Mouse (Mus musculus): ENCODE results near the gene Mms19.

Gene Mms19

GRCm38 (mm10) chr19:41980819-41981594 is at the start of gene Mms19:
Gene Mms19, minus strand, starts transcription at chr19:41981157.
- peak; percentile 98 to 99 for DNase-seq (ENCODE audit: low spot score in 2 of 2)

- peak; percentile 70 to 87 for DNase-seq (ENCODE audit: low spot score in 2 of 2)
Observed at GRCm38 (mm10) chr19:42026158-42026557, 45.2 kb upstream of the Mms19 start.

DNA sequence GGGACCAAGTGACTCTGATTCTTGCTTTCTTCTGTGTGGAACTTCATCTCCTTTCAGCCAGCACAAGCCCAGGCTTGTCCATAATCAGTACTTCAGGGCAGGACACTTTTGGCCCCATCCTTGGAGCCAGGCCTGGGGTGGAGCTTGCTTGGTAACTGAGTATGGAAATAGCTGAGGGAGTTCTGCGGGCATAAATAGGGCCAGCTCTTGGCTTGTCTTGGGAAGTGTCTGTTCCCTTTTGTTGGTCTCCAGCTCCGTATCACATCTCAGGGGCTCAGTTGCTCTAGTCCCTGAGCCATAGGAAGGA is 41.5 kb upstream of the Mms19 start:
- no peak for DNase-seq (ENCODE audit: low spot score in 2 of 2)

DNA sequence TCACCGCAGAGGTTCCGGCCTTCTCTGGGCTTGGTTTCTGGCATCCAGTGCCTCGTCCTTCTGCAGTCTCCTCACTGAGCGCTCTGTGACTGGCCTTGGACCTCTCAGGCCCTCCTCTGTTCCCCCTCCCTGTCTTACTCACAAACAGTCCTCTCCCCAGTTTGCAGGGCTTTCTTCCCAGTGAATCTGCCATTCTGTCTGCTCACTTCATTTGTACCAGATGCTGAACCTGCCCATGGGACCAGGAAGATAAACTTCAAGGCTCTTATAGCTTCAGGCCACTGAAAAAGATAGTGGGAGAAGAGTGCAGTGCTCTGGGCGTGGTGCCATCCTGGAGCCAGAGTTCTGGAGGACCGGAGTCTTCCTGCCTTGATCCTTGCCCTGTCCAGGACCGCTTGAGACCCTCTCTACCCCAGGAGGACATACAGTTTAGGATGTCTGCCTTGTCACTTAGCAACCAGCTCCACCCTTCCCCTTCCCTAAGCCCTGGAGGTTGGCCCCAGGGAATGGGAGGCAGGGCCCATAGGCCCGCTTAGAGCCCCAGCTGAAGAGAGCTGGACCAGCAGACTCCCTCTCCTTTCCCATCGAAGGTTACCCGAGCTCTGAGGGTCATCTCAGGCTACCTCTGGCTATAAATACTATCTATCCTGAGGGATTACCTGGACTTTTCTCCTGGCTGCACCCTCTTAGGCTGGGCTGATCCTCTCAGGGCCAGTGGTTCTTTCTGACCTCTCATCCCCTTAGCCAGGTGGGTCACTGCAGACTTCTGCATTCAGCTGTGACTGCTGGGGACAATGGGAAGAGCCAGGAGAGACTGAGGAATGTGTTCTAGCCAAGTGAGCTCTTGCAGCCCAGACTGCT is 41.0 kb upstream of the Mms19 start:
- no peak for DNase-seq (ENCODE audit: low spot score in 2 of 2)

GRCm38 (mm10) chr19:42019011-42019522 is 38.1 kb upstream of the Mms19 start:
- no peak for DNase-seq (ENCODE audit: low spot score in 2 of 2)

GRCm38 (mm10) chr19:42017399-42018247 is 36.7 kb upstream of the Mms19 start:
- no peak for DNase-seq (ENCODE audit: low spot score in 2 of 2)

GRCm38 (mm10) chr19:42016840-42017239 is 35.9 kb upstream of the Mms19 start:
- DNase-seq (ENCODE audit: low spot score in 2 of 2): no peak

- no peak for DNase-seq (ENCODE audit: low spot score in 2 of 2)
Observed at GRCm38 (mm10) chr19:42016251-42016650, 35.3 kb upstream of the Mms19 start.

DNA sequence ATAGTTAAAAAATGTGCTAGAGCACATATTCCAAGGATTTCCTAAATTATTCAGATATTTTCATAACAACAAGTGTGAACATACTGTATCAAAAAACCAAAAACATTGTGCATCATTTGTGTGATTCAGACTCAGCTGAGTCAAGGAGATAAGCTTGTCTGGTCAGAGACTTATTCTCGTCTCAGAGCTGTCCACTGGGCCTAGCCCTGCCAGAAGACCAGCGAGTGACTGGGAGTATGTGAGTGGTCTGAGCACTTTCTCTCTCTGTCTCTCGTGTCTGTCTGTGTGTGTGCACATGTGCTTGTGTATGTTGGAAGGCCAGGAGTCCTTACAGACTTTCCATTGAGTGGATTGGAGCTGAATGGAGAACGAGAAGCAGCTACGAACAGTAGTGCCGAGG is 34.0 kb upstream of the Mms19 start:
- no peak for DNase-seq (ENCODE audit: low spot score in 2 of 2)

GRCm38 (mm10) chr19:42014231-42014825 is 33.4 kb upstream of the Mms19 start:
- DNase-seq (ENCODE audit: low spot score in 2 of 2): no peak

- DNase-seq (ENCODE audit: low spot score in 2 of 2): no peak
Observed at GRCm38 (mm10) chr19:42011123-42011522, 30.2 kb upstream of the Mms19 start.

DNA sequence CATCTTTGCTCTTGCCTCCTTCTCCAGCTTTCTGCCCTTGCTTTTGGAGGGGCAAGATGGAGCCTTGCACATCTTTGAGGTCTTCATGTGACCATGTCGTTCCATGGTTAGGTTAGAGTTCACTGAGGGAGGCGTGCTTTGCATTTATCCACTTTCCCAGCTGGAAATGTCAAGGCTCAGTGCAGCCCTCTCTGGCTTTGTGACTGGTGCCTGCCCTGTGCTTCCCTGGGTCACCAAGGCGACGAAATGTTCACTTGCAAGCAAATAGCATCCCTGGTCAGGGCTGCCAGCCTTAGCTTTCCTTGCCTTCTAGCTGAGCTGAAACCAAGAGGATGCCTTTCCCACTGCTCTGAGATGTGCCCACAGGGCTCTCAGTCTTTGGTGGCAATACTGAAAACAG is 29.5 kb upstream of the Mms19 start:
- no peak for DNase-seq (ENCODE audit: low spot score in 2 of 2)

GRCm38 (mm10) chr19:42009067-42009466 is 28.1 kb upstream of the Mms19 start:
- DNase-seq (ENCODE audit: low spot score in 2 of 2): no peak

- DNase-seq (ENCODE audit: low spot score in 2 of 2): no peak
Observed at GRCm38 (mm10) chr19:42008586-42008985, 27.6 kb upstream of the Mms19 start.

GRCm38 (mm10) chr19:42006568-42006967 is 25.6 kb upstream of the Mms19 start:
- no peak for DNase-seq (ENCODE audit: low spot score in 2 of 2)

DNA sequence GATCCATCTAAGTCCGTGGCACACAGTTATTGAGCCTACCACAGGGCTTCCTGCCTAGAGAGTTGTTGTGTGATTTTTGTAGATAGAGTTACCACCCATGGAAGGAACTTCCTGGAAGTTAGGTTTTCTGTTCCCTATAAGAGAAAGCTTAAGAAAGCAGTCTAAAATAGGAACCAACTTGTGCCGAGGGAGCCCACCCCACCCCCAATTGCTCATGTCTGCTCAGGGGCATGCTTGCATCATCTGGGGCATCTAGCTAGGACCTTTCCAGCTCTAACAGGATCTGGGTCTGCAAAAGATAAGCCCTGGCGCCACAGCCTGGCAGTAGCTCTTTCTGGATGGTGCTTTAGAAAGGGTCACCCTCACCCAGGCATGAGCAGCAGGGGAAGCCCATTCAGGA is 24.7 kb upstream of the Mms19 start:
- no peak for DNase-seq (ENCODE audit: low spot score in 2 of 2)

DNA sequence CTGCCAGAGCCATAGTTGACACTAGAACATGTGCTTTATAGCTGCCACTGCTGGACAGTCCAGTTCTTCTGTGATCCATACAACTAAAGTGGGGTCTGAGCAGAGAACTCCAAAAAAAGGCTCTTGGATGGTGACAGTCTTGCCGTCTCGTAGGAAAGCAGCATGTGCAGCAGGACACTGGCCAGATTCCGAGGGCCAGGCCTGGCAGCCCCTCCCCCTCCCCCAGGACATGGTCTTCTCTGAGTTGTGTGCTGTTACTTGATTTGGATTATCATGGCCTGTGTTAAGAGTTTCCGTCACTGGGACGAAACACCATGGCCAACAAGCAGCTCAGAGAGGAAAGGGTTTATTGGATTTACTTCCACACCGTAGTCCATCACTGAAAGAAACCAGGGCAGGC is 23.3 kb upstream of the Mms19 start:
- no peak for DNase-seq (ENCODE audit: low spot score in 2 of 2)

- no peak for DNase-seq (ENCODE audit: low spot score in 2 of 2)
Observed at GRCm38 (mm10) chr19:42001253-42001980, 20.5 kb upstream of the Mms19 start.

DNA sequence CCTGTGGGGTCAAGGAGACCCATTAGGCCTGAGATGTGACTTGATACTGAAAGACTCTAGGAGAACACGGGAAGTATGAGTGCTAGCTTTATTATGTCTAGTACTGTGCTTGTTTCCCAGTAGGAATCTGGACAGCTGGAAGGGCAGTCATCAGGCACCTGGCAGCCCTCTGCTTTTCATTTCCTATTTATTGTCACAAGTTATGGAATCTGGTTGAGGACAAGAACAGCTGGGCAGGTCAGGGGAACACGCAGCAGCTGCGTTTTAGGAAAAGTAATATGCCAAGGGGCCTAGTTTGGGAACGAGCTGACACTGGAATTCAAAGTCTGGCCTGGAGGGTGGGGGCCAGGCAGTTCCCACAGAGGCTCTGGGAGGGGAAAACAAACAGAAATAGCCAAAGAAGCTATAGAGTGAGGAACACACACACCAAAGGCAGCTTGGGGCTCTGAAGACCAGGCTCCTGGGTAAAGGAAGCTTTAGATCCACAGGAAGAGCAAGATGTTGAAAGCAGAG is 19.5 kb upstream of the Mms19 start:
- no peak for DNase-seq (ENCODE audit: low spot score in 2 of 2)

GRCm38 (mm10) chr19:41999688-42000283 is 18.8 kb upstream of the Mms19 start:
- no peak for DNase-seq (ENCODE audit: low spot score in 2 of 2)

All from spleen, postnatal 4 days (tissue).